Mouse (Mus musculus) lung, adult 2 months (tissue): ENCODE measurements at regions not wholly inside any gene's neighbourhood (a gene's known extent, or its start where the extent isn't known, plus 50 kb on each side); places are given as distances from the start of the nearest gene placed in this dataset.

Experiments
- DNase-seq: peaks from one replicate; pipeline ENCODE4 v3.0.0; 2022
- H3K4me1 ChIP-seq: fragments of 200-500 bp; 2 replicates; pipeline ENCODE4 v1.6.1; 2011; ENCODE audit warnings: low read length; ENCODE audit not compliant: control insufficient read depth, insufficient read depth
- H3K4me3 ChIP-seq: fragments of 200-500 bp; replicated peaks from 2 replicates; pipeline ENCODE3; 2011; ENCODE audit warnings: low read depth, mild to moderate bottlenecking, control low read depth, low read length; ENCODE audit errors: extremely low read depth
- CTCF ChIP-seq: fragments of 200-500 bp; IDR thresholded peaks from 2 replicates; pipeline ENCODE4 v1.5.1; 2011; ENCODE audit warnings: mild to moderate bottlenecking, low read length, control low read depth; ENCODE audit not compliant: insufficient read depth
- POLR2A ChIP-seq: fragments of 200-500 bp; IDR thresholded peaks from 2 replicates; pipeline ENCODE4 v1.6.1; 2011; ENCODE audit warnings: low read depth, mild to moderate bottlenecking, control low read depth, low read length, borderline replicate concordance; ENCODE audit errors: extremely low read depth
- WGBS: fragments of 180-500 bp; shearing (Covaris S2); methylation state at CpG from one replicate; pipeline ENCODE4 v1.1.7; 2018; 5-methylcytosine and 5-hydroxymethylcytosine counted together

- no peak for TF ChIP-seq CTCF
- no peak for TF ChIP-seq POLR2A
- DNase-seq: no peak
- Histone ChIP-seq H3K4me1 (no peaks in the 10 kb centered on the region), H3K4me3 (no peak overlapping the region)
- 41% methylated on average over 2 of the region's 2 CpGs for WGBS
These were observed 94.5 kb upstream of the Fyn start for GRCm38 (mm10) chr10:39274202-39274601.

GRCm38 (mm10) chr10:39273426-39273825, 95.2 kb upstream of the Fyn start:
- TF ChIP-seq CTCF (no peak), POLR2A (no peak)
- no peak for DNase-seq
- Histone ChIP-seq H3K4me3 (no peak overlapping the region), H3K4me1 (no peaks in the 10 kb centered on the region)
- 69% methylated on average over 4 of the region's 4 CpGs for WGBS

GRCm38 (mm10) chr10:39272387-39272949, 96.2 kb upstream of the Fyn start:
- TF ChIP-seq CTCF (no peak), POLR2A (no peak)

GRCm38 (mm10) chr10:39270406-39270805, 98.2 kb upstream of the Fyn start:
- TF ChIP-seq CTCF (no peak), POLR2A (no peak)
- Histone ChIP-seq H3K4me1 (peaks cover 2% of the 10 kb centered on the region; the same call in 1 of the 2 replicates), H3K4me3 (no peak overlapping the region)
- no peak for DNase-seq
- 71% methylated on average over 3 of the region's 3 CpGs for WGBS

More at GRCm38 (mm10) chr10:39272387-39272949, 96.2 kb upstream of the Fyn start:
- H3K4me1 ChIP-seq: no peaks in the 10 kb centered on the region
- no peak overlapping the region for H3K4me3 ChIP-seq
- WGBS: 86% methylated on average over 6 of the region's 6 CpGs
- no peak for DNase-seq

- 91% methylated on average over 6 of the region's 6 CpGs for WGBS
These were observed 101.4 kb upstream of the Fyn start for GRCm38 (mm10) chr10:39267236-39267635.

GRCm38 (mm10) chr10:39266482-39266881, 102.2 kb upstream of the Fyn start:
- peak; percentile 44 for DNase-seq
- TF ChIP-seq CTCF (no peak), POLR2A (no peak)

More at GRCm38 (mm10) chr10:39267236-39267635, 101.4 kb upstream of the Fyn start:
- no peak for TF ChIP-seq CTCF
- no peak for TF ChIP-seq POLR2A
- Histone ChIP-seq H3K4me3 (no peak overlapping the region), H3K4me1 (peaks cover 2% of the 10 kb centered on the region; the same call in 1 of the 2 replicates)
- no peak for DNase-seq

GRCm38 (mm10) chr10:39262466-39262865, 98.9 kb upstream of the Ccn6 start:
- Histone ChIP-seq H3K4me3 (no peak overlapping the region), H3K4me1 (peaks cover 2% of the 10 kb centered on the region; the same call in 1 of the 2 replicates)
- DNase-seq: no peak
- TF ChIP-seq POLR2A (no peak), CTCF (no peak)
- 48% methylated on average over 7 of the region's 7 CpGs for WGBS

More at GRCm38 (mm10) chr10:39266482-39266881, 102.2 kb upstream of the Fyn start:
- 6% methylated on average over 5 of the region's 5 CpGs for WGBS
- Histone ChIP-seq H3K4me3 (no peak overlapping the region), H3K4me1 (peaks cover 2% of the 10 kb centered on the region; the same call in 1 of the 2 replicates)

GRCm38 (mm10) chr10:39261174-39262145, 97.9 kb upstream of the Ccn6 start:
- peaks cover 2% of the 10 kb centered on the region; the same call in 1 of the 2 replicates for H3K4me1 ChIP-seq
- no peak for TF ChIP-seq POLR2A
- TF ChIP-seq CTCF: no peak
- DNase-seq: no peak
- H3K4me3 ChIP-seq: no peak overlapping the region
- 63% methylated on average over 8 of the region's 8 CpGs for WGBS

- no peaks in the 10 kb centered on the region for H3K4me1 ChIP-seq
- no peak for DNase-seq
- TF ChIP-seq CTCF: no peak
- no peak for TF ChIP-seq POLR2A
- WGBS: 94% methylated on average over 6 of the region's 6 CpGs
- H3K4me3 ChIP-seq: no peak overlapping the region
These were observed 96.5 kb upstream of the Ccn6 start for GRCm38 (mm10) chr10:39260061-39260460.
